Comparison of ENCODE assay signal across 17 mouse cellular contexts in genomic region chr19:5830776-5831175, GRCm38 (mm10). TPM values are rescaled to one million over a fixed set of nuclear protein-coding genes. Genes with fewer than 3 reads are reported as not detected.
A peak's percentile ranks its signal among the peaks of the same experiment; 100 is the strongest.
DNase-seq lines count a peak whose midpoint lies in the region; ATAC-seq and TF ChIP-seq lines count a peak whose summit lies in the region.
"Had no signal": no experiment of that assay in that cellular context is flagged by ENCODE, and none has a peak within 500 bp of the region (broad histone marks: within the 10 kb centered on the region; RNA-seq: fewer than 3 reads in every experiment).

No protein-coding gene starts in this region.

- H3K79me2 ChIP-seq in liver, adult 2 months (ENCODE audit: control insufficient read depth, insufficient read depth, low read length): no peaks in the 10 kb centered on the region

- WGBS in heart, embryonic 11.5 days (ENCODE audit: insufficient replicate concordance): 87% methylated on average over 7 of the region's 7 CpGs
- 48% methylated on average over 7 of the region's 7 CpGs for WGBS in liver, adult 2 months
- WGBS in liver, embryonic 12.5 days (ENCODE audit: insufficient replicate concordance): 82% methylated on average over 7 of the region's 7 CpGs

- no peak overlapping the region for H3K27ac ChIP-seq in heart, embryonic 11.5 days (ENCODE audit: low read depth, low read length)
- H3K27ac ChIP-seq in liver, adult 2 months (replicated peaks; ENCODE audit: insufficient read depth, low read depth, low read length): peak overlapping the region; percentile 75; the same call in 1 of the 2 replicates
- no peak overlapping the region for H3K27ac ChIP-seq in liver, embryonic 12.5 days
- H3K27ac ChIP-seq: embryonic facial prominence, embryonic 12.5 days; forebrain, embryonic 12.5 days; hindbrain, embryonic 14.5 days; intestine, embryonic 15.5 days had no signal

- peaks cover 15% of the 10 kb centered on the region for H3K4me1 ChIP-seq in heart, embryonic 11.5 days (ENCODE audit: control insufficient read depth, insufficient read depth, low read length)
- H3K4me1 ChIP-seq in liver, adult 2 months (ENCODE audit: control insufficient read depth, insufficient read depth, low read length): peaks cover 40% of the 10 kb centered on the region
- H3K4me1 ChIP-seq in liver, embryonic 12.5 days: peaks cover 24% of the 10 kb centered on the region; the same call in 1 of the 2 replicates
- H3K4me1 ChIP-seq: embryonic facial prominence, embryonic 12.5 days had no signal

- no peaks in the 10 kb centered on the region for H3K27me3 ChIP-seq in heart, embryonic 11.5 days (ENCODE audit: control insufficient read depth, insufficient read depth, low read length)
- H3K27me3 ChIP-seq in liver, adult 2 months (ENCODE audit: control insufficient read depth, insufficient read depth, low read length): no peaks in the 10 kb centered on the region
- no peaks in the 10 kb centered on the region for H3K27me3 ChIP-seq in liver, embryonic 12.5 days (replicated peaks)
- H3K27me3 ChIP-seq: CH12.LX; embryonic facial prominence, embryonic 12.5 days; forebrain, embryonic 12.5 days; intestine, embryonic 15.5 days had no signal

- H3K36me3 ChIP-seq in heart, embryonic 11.5 days (ENCODE audit: control insufficient read depth, insufficient read depth, low read length): no peaks in the 10 kb centered on the region
- H3K36me3 ChIP-seq in liver, adult 2 months (ENCODE audit: control insufficient read depth, insufficient read depth, low read length): peaks cover 30% of the 10 kb centered on the region
- no peaks in the 10 kb centered on the region for H3K36me3 ChIP-seq in liver, embryonic 12.5 days
- H3K36me3 ChIP-seq: embryonic facial prominence, embryonic 12.5 days; forebrain, embryonic 12.5 days; intestine, embryonic 15.5 days had no signal

- ATAC-seq in heart, embryonic 11.5 days (replicated peaks; ENCODE audit: insufficient number of reproducible peaks, low FRiP score, low TSS enrichment): no peak
- ATAC-seq in liver, embryonic 12.5 days: no peak
- ATAC-seq: forebrain, embryonic 16.5 days had no signal

- H3K9me3 ChIP-seq in heart, embryonic 11.5 days (replicated peaks; ENCODE audit: control insufficient read depth, low read length): no peaks in the 10 kb centered on the region
- H3K9me3 ChIP-seq in liver, embryonic 12.5 days (replicated peaks): no peaks in the 10 kb centered on the region
- H3K9me3 ChIP-seq: embryonic facial prominence, embryonic 12.5 days; intestine, embryonic 15.5 days had no signal

- no peak overlapping the region for H3K4me2 ChIP-seq in heart, embryonic 11.5 days
- H3K4me2 ChIP-seq in liver, embryonic 12.5 days: no peak overlapping the region
- H3K4me2 ChIP-seq: embryonic facial prominence, embryonic 12.5 days; forebrain, embryonic 12.5 days; hindbrain, embryonic 14.5 days; intestine, embryonic 15.5 days had no signal

- DNase-seq in heart, adult 11 months: peak; percentile 92
- DNase-seq in liver, adult 2 months (ENCODE audit: extremely low read depth, low read depth, low spot score): no peak
- peak; percentile 28 for DNase-seq in adipocyte (ENCODE audit: low spot score)
- no peak for DNase-seq in lung, adult 18-20 months
- DNase-seq: adrenal gland, postnatal 10 days; cerebellum, adult 11-12 months; cerebellum, adult 9-10 months; cerebellum, postnatal 25 days; heart, postnatal 14 days had no signal

- no peak for TF ChIP-seq CTCF in liver, adult 2 months (IDR thresholded peaks at IDR 0.05; ENCODE audit: low read depth, low read length)

- H3K9ac ChIP-seq in heart, embryonic 11.5 days (ENCODE audit: low read depth, low read length): no peak overlapping the region
- H3K9ac ChIP-seq in liver, adult 2 months (ENCODE audit: low read depth, low read length): peak overlapping the region; percentile 33
- H3K9ac ChIP-seq in liver, embryonic 12.5 days: no peak overlapping the region
- H3K9ac ChIP-seq: embryonic facial prominence, embryonic 12.5 days; forebrain, embryonic 12.5 days; hindbrain, embryonic 14.5 days; intestine, embryonic 15.5 days had no signal

- TF ChIP-seq POLR2A in liver, adult 2 months (IDR thresholded peaks at IDR 0.05; ENCODE audit: extremely low read depth, insufficient read depth, low read length): no peak

- no peak overlapping the region for H3K4me3 ChIP-seq in heart, embryonic 11.5 days (ENCODE audit: low read depth, low read length)
- H3K4me3 ChIP-seq in liver, adult 2 months (ENCODE audit: insufficient read depth, low read depth, low read length): no peak overlapping the region
- no peak overlapping the region for H3K4me3 ChIP-seq in liver, embryonic 12.5 days
- H3K4me3 ChIP-seq: embryonic facial prominence, embryonic 12.5 days; forebrain, embryonic 12.5 days; intestine, embryonic 15.5 days had no signal

RNA-seq across cellular contexts. Expression of gene Frmd8, which starts 44.3 kb away (rescaled TPM):
- polyA plus RNA-seq in heart, embryonic 11.5 days (2014; fragmentation: Nextera tagmentation; extraction: Ambion mirVana): 15.4 and 19.3 TPM in 2 replicates
- 5.2 and 5.9 TPM in 2 replicates for total RNA-seq in liver, adult 2 months (2014; rRNA removed)
- polyA plus RNA-seq in liver, adult 2 months (2012; rRNA removed): 10.3 and 14.2 TPM in 2 replicates
- 22.1 and 24.2 TPM in 2 replicates for polyA plus RNA-seq in liver, embryonic 12.5 days (2016; fragmentation: Nextera tagmentation; extraction: Ambion mirVana)

RNA-seq across cellular contexts. Expression of gene Slc25a45, which starts 46.8 kb away (rescaled TPM):
- 2.1 and 2.3 TPM in 2 replicates for polyA plus RNA-seq in heart, embryonic 11.5 days (2014; fragmentation: Nextera tagmentation; extraction: Ambion mirVana)
- total RNA-seq in liver, adult 2 months (2014; rRNA removed): 8.6 and 13.0 TPM in 2 replicates
- polyA plus RNA-seq in liver, adult 2 months (2012; rRNA removed): 52.8 and 57.7 TPM in 2 replicates
- polyA plus RNA-seq in liver, embryonic 12.5 days (2016; fragmentation: Nextera tagmentation; extraction: Ambion mirVana): 7.5 and 7.7 TPM in 2 replicates

RNA-seq across cellular contexts. Expression of gene Scyl1, which starts 59.6 kb away (rescaled TPM):
- polyA plus RNA-seq in heart, embryonic 11.5 days (2014; fragmentation: Nextera tagmentation; extraction: Ambion mirVana): 54.8 and 59.4 TPM in 2 replicates
- 28.9 and 35.9 TPM in 2 replicates for total RNA-seq in liver, adult 2 months (2014; rRNA removed)
- polyA plus RNA-seq in liver, adult 2 months (2012; rRNA removed): 40.9 and 46.6 TPM in 2 replicates
- polyA plus RNA-seq in liver, embryonic 12.5 days (2016; fragmentation: Nextera tagmentation; extraction: Ambion mirVana): 38.3 and 39.7 TPM in 2 replicates

Comparison
In these comparisons a context has a peak if more than half of its experiments do, and no peak if none do; other contexts are left out.
1. DNase-seq: peak in heart, adult 11 months (single experiment) and adipocyte (single experiment); none in liver, adult 2 months (single experiment) and lung, adult 18-20 months (0 of 2).